ENCODE assay signal across 11 mouse cellular contexts in genomic region chr16:35302441-35303280, GRCm38 (mm10).
DNase-seq lines count a peak whose midpoint lies in the region; ATAC-seq and TF ChIP-seq lines count a peak whose summit lies in the region.
"Had no signal": no experiment of that assay in that cellular context is flagged by ENCODE, and none has a peak within 500 bp of the region (broad histone marks: within the 10 kb centered on the region; RNA-seq: fewer than 3 reads in every experiment).

No protein-coding gene starts in this region.

- WGBS in intestine, embryonic 14.5 days, result 48% methylated on average over 7 of the region's 7 CpGs
- 43% methylated on average over 7 of the region's 7 CpGs for WGBS in intestine, postnatal 0 days

- TF ChIP-seq CTCF in intestine, postnatal 0 days (IDR thresholded peaks at IDR 0.05; ENCODE audit: low read depth), result no peak

- H3K27ac ChIP-seq in intestine, embryonic 14.5 days (ENCODE audit: low read depth), result no peak overlapping the region
- no peak overlapping the region for H3K27ac ChIP-seq in intestine, postnatal 0 days (ENCODE audit: low read depth, low read length)
- H3K27ac ChIP-seq: heart, adult 2 months; stomach, embryonic 15.5 days had no signal

- H3K36me3 ChIP-seq in intestine, embryonic 14.5 days (ENCODE audit: control insufficient read depth, insufficient read depth, low read length), result peaks cover 15% of the 10 kb centered on the region; the same call in 1 of the 2 replicates
- H3K36me3 ChIP-seq in intestine, postnatal 0 days (ENCODE audit: control insufficient read depth, insufficient read depth), result peaks cover 22% of the 10 kb centered on the region; the same call in 1 of the 2 replicates
- H3K36me3 ChIP-seq: stomach, embryonic 15.5 days had no signal

- no peaks in the 10 kb centered on the region for H3K9me3 ChIP-seq in intestine, embryonic 14.5 days (ENCODE audit: control insufficient read depth, low read length)
- no peaks in the 10 kb centered on the region for H3K9me3 ChIP-seq in intestine, postnatal 0 days (ENCODE audit: control insufficient read depth)
- H3K9me3 ChIP-seq: stomach, embryonic 15.5 days had no signal

- no peaks in the 10 kb centered on the region for H3K4me1 ChIP-seq in intestine, embryonic 14.5 days (replicated peaks; ENCODE audit: control insufficient read depth, insufficient read depth, low read length)
- no peaks in the 10 kb centered on the region for H3K4me1 ChIP-seq in intestine, postnatal 0 days (replicated peaks; ENCODE audit: control insufficient read depth, insufficient read depth, low read length)
- H3K4me1 ChIP-seq: stomach, embryonic 15.5 days had no signal

- no peak overlapping the region for H3K9ac ChIP-seq in intestine, embryonic 14.5 days (ENCODE audit: low read length)
- no peak overlapping the region for H3K9ac ChIP-seq in intestine, postnatal 0 days (ENCODE audit: low read depth, low read length)
- H3K9ac ChIP-seq: stomach, embryonic 15.5 days had no signal

- no peak for ATAC-seq in intestine, embryonic 14.5 days (replicated peaks; ENCODE audit: low FRiP score, low TSS enrichment, low read depth)
- no peak for ATAC-seq in intestine, postnatal 0 days

- DNase-seq in intestine, embryonic 14.5 days (ENCODE audit: low spot score), result peak; percentile 79
- DNase-seq in thymus, postnatal 14 days, result peak; percentile 13
- no peak for DNase-seq in thymus, postnatal 36 days
- DNase-seq in forelimb bud, embryonic 11.5 days (ENCODE audit: low read depth, low spot score), result peak; percentile 73
- no peak for DNase-seq in cerebellum, adult 11-12 months
- DNase-seq in spleen, postnatal 36 days (ENCODE audit: low spot score in 2 of 2), result no peak
- DNase-seq in left cerebral cortex, postnatal 36 days (ENCODE audit: low spot score in 2 of 2), result no peak
- DNase-seq: cerebellum, adult 9-11 months had no signal

- intact Hi-C loops in left cerebral cortex, postnatal 36 days (cut with DNase I), result no loop called here

- H3K4me3 ChIP-seq in intestine, embryonic 14.5 days (ENCODE audit: low read depth, low read length), result no peak overlapping the region
- H3K4me3 ChIP-seq in intestine, postnatal 0 days (ENCODE audit: low read depth, low read length), result no peak overlapping the region
- H3K4me3 ChIP-seq: heart, adult 2 months; stomach, embryonic 15.5 days had no signal

- H3K4me2 ChIP-seq in intestine, embryonic 14.5 days (ENCODE audit: low read length), result no peak overlapping the region
- H3K4me2 ChIP-seq in intestine, postnatal 0 days (replicated peaks; ENCODE audit: low read depth), result no peak overlapping the region
- H3K4me2 ChIP-seq: stomach, embryonic 15.5 days had no signal

- H3K27me3 ChIP-seq in intestine, embryonic 14.5 days (replicated peaks; ENCODE audit: control insufficient read depth, insufficient read depth, low read length), result no peaks in the 10 kb centered on the region
- H3K27me3 ChIP-seq in intestine, postnatal 0 days (replicated peaks; ENCODE audit: control insufficient read depth, insufficient read depth, low read length), result no peaks in the 10 kb centered on the region
- H3K27me3 ChIP-seq: stomach, embryonic 15.5 days had no signal

Comparison
In these comparisons a context has a peak if more than half of its experiments do, and no peak if none do; other contexts are left out.
1. DNase-seq: peak in intestine, embryonic 14.5 days (single experiment), thymus, postnatal 14 days (single experiment) and forelimb bud, embryonic 11.5 days (single experiment); none in thymus, postnatal 36 days (0 of 2), cerebellum, adult 11-12 months (single experiment), spleen, postnatal 36 days (0 of 2) and left cerebral cortex, postnatal 36 days (0 of 2).